Mouse (Mus musculus) hindbrain, embryonic 10.5 days (tissue): ENCODE measurements around the gene Gpr62. TPM values are rescaled to one million over a fixed set of nuclear protein-coding genes. Genes with fewer than 3 reads are reported as not detected.

Source experiments
- DNase-seq: peaks from one replicate; pipeline ENCODE4 v3.0.0-alpha.2; 2017; ENCODE audit warnings: low spot score
- H3K27ac ChIP-seq: fragments of 300-500 bp; sonication (generic); 2 replicates; pipeline ENCODE4 v1.5.1; 2016; ENCODE audit warnings: mild to moderate bottlenecking, moderate library complexity
- H3K27me3 ChIP-seq: fragments of 300-500 bp; sonication (generic); 2 replicates; pipeline ENCODE4 v1.6.1; 2016; ENCODE audit warnings: mild to moderate bottlenecking; ENCODE audit not compliant: poor library complexity, insufficient read depth, severe bottlenecking
- H3K36me3 ChIP-seq: fragments of 300-500 bp; sonication (generic); 2 replicates; pipeline ENCODE4 v1.6.1; 2016; ENCODE audit warnings: mild to moderate bottlenecking, moderate library complexity
- H3K4me1 ChIP-seq: fragments of 300-500 bp; sonication (generic); replicated peaks from 2 replicates; pipeline ENCODE4 v1.6.1; 2016; ENCODE audit warnings: mild to moderate bottlenecking
- H3K4me3 ChIP-seq: fragments of 300-500 bp; sonication (generic); 2 replicates; pipeline ENCODE4 v1.5.1; 2016; ENCODE audit warnings: mild to moderate bottlenecking, moderate library complexity
- H3K9me3 ChIP-seq: fragments of 300-500 bp; sonication (generic); 2 replicates; pipeline ENCODE4 v1.6.1; 2016; ENCODE audit warnings: mild to moderate bottlenecking, moderate library complexity
- WGBS: fragments of 180-500 bp; shearing (Covaris S2); methylation state at CpG from one replicate; pipeline ENCODE4 v1.1.7; 2016; 5-methylcytosine and 5-hydroxymethylcytosine counted together
- polyA plus RNA-seq: library from polyadenylated mRNA; unstranded; fragments of >200 nt; fragmentation: Nextera tagmentation; extraction: Ambion mirVana; gene quantifications from 2 replicates; pipeline ENCODE4 v1.2.1, GENCODE M21; 2016

The Gpr62 gene
- polyA plus RNA-seq, 1 experiment from 2014 or later = 0.17 TPM

DNA sequence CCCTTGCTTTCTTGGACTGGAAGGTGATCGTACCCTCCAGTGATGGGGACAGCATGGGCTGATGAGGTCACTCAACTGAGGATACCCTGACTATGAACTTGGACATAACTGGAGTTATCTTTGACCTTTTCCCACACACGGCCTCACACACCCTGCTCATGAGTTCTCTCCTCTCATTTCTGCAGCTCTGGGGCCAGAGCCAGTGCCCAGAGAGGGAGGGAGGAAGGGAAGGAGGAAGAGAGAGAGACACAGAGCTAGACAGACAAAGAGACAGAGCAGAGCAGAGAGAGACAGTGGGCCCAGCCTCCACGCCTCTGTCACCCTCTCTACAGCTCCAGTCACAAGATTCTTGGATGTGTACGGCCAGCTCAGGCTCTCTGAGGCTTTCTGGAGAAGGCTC, 6.6 kb upstream of the Gpr62 start:
- no peak for DNase-seq
- H3K9me3 ChIP-seq = no peaks in the 10 kb centered on the region
- WGBS = 76% methylated on average over 4 of the region's 4 CpGs
- peaks cover 70% of the 10 kb centered on the region for H3K4me1 ChIP-seq
- H3K27me3 ChIP-seq = peaks cover 20% of the 10 kb centered on the region
- H3K4me3 ChIP-seq = no peak overlapping the region
- peak overlapping the region; percentile 35 for H3K27ac ChIP-seq
- H3K36me3 ChIP-seq = no peaks in the 10 kb centered on the region

- H3K9me3 ChIP-seq = no peaks in the 10 kb centered on the region
- H3K27me3 ChIP-seq = peaks cover 20% of the 10 kb centered on the region
- H3K27ac ChIP-seq = peak overlapping the region; percentile 50; the same call in 1 of the 2 replicates
- peaks cover 66% of the 10 kb centered on the region for H3K4me1 ChIP-seq
- DNase-seq = peak; percentile 33
- WGBS = 13% methylated on average over 5 of the region's 5 CpGs
- H3K36me3 ChIP-seq = no peaks in the 10 kb centered on the region
- H3K4me3 ChIP-seq = peak overlapping the region; percentile 19; the same call in 1 of the 2 replicates
Observed at GRCm38 (mm10) chr9:106471892-106472291, 6.2 kb upstream of the Gpr62 start.

DNA sequence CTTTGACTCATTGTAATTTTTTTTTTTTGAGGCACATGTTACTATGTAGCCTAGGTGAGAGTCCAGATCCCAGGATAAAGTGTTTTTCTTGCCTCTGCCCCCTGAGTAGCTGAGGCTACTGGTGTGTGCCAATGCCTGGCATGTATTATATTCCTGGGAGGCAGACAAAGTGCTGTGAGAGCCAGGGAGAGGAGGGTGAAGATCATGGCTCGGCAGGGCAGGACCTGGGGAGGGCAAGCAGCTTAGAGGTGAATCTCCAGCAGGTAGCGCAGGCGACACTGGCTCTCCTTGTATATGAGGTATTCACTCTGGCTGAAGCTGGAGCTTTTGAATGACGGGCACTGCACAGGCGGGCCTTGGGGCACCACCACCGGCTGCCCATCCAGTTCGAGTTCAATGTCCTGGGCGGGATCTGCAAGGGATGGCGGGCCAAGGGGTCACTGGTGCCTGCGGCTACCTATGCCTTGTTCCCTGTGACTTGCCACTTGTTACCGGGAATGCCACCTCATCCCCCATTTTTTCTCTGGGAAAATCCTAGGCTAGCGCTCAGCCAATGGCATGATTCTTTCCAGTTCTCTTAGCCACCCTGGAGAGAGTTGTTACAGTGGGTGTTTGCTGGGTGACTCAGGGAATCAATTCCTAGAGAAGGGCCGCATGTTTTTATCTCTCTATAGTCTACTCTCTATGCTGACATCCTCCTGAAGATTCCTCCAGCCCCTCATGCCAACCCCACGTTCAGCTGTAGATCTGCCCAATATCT, 5.4 kb upstream of the Gpr62 start:
- no peaks in the 10 kb centered on the region for H3K9me3 ChIP-seq
- no peak overlapping the region for H3K4me3 ChIP-seq
- DNase-seq = no peak
- H3K27me3 ChIP-seq = peaks cover 21% of the 10 kb centered on the region
- H3K4me1 ChIP-seq = peaks cover 59% of the 10 kb centered on the region
- peaks cover 2% of the 10 kb centered on the region for H3K36me3 ChIP-seq
- 57% methylated on average over 14 of the region's 14 CpGs for WGBS
- peak overlapping the region; percentile 50; the same call in 1 of the 2 replicates for H3K27ac ChIP-seq

GRCm38 (mm10) chr9:106469776-106470175, 4.0 kb upstream of the Gpr62 start:
- H3K27me3 ChIP-seq = peaks cover 35% of the 10 kb centered on the region
- no peak for DNase-seq
- H3K4me3 ChIP-seq = no peak overlapping the region
- H3K4me1 ChIP-seq = peaks cover 58% of the 10 kb centered on the region
- WGBS = 73% methylated on average over 9 of the region's 9 CpGs
- no peaks in the 10 kb centered on the region for H3K9me3 ChIP-seq
- no peak overlapping the region; the same call in 1 of the 2 replicates for H3K27ac ChIP-seq
- H3K36me3 ChIP-seq = peaks cover 16% of the 10 kb centered on the region

DNA sequence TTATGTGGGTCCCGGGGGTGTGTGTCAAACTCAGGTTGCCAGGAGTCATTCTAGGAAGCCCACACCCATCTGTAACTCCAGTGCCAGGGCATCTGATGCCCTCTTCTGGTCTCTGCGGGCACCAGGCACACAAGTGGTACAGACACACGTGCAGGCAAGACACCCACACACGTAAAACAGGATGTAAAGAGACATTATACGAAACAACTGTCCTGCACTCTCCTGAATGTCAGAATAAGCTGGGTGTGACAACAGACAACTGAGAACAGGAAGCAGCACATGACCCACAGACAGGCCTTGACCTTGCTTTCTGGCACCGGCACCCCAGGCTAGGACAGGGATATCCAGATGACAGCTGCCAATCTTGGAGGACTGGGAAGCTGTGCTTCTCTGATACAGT, 3.6 kb upstream of the Gpr62 start:
- Histone ChIP-seq H3K4me3 (no peak overlapping the region), H3K36me3 (peaks cover 20% of the 10 kb centered on the region), H3K27ac (no peak overlapping the region), H3K4me1 (peaks cover 58% of the 10 kb centered on the region), H3K9me3 (no peaks in the 10 kb centered on the region), H3K27me3 (peaks cover 39% of the 10 kb centered on the region)
- 75% methylated on average over 6 of the region's 6 CpGs for WGBS
- no peak for DNase-seq

GRCm38 (mm10) chr9:106467746-106468145, 2.0 kb upstream of the Gpr62 start:
- WGBS = 79% methylated on average over 7 of the region's 7 CpGs
- peaks cover 36% of the 10 kb centered on the region for H3K36me3 ChIP-seq
- no peak for DNase-seq
- H3K4me1 ChIP-seq = peaks cover 60% of the 10 kb centered on the region
- no peak overlapping the region for H3K4me3 ChIP-seq
- no peaks in the 10 kb centered on the region for H3K9me3 ChIP-seq
- H3K27ac ChIP-seq = no peak overlapping the region
- H3K27me3 ChIP-seq = peaks cover 54% of the 10 kb centered on the region

DNA sequence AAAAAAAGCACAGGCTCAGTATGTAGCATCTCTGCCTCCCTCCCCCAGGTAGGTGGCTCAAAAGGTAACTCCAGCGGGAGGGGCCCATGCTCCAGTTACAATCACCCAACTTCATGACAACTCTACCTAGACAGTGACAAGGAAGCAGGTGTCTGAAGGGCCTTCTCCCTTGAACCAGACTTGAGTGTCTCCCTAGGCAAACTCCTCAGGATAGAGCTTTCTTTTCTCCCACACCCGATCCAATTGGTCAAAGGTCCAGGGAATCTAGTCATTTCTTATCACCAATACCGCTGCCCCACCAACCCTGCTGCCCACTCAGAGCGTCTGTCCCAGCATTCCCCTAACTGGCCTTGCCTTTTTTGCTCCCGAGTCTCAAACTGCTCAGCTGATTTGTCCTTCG, 983 bp upstream of the Gpr62 start:
- no peak for DNase-seq
- Histone ChIP-seq H3K9me3 (no peaks in the 10 kb centered on the region), H3K27me3 (peaks cover 49% of the 10 kb centered on the region), H3K36me3 (peaks cover 46% of the 10 kb centered on the region), H3K4me3 (no peak overlapping the region), H3K27ac (no peak overlapping the region), H3K4me1 (peaks cover 58% of the 10 kb centered on the region)
- WGBS = 93% methylated on average over 6 of the region's 6 CpGs

DNA sequence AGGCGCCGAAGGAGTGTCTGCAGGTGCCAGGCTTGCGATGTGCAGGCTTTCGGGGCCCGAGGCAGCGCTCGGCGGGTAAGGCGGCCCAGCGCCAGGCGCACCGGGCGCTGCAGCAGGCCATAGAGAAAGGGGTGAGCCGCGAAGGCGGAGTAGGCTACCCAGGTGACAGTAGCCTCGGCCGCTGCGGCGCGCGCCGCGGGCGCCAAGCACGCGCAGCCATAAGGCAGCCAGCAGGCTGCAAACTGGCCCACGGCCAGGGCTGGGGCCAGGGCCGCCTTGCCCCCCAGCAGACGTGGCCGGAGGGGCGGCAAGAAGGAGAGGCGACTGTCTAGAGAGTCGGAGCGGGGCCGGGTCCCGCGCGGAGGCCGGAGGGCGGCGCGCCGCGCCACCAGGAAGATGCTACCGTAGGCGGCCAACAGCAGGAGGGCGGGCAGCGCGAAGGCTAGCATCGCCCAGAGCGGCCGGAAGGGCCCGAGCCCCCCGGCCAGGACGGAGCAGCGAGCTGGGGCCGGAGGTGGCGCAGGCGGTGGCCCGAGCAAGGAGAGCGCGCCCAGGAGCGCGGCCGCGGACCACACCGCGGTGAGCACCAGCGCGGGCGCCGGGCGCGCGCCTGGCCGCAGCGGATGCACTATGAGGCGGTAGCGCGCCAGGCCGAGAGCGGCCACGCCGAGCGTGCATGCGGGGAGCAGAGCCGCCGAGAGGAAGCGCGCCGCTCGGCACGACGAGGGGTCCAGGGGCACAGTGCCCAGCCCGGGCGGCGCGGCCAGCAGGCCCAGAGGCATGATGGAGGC, 792 bp downstream of the Gpr62 start:
- peaks cover 64% of the 10 kb centered on the region for H3K36me3 ChIP-seq
- H3K4me3 ChIP-seq = peak overlapping the region; percentile 61
- H3K27ac ChIP-seq = peak overlapping the region; percentile 87
- no peaks in the 10 kb centered on the region for H3K9me3 ChIP-seq
- peak; percentile 69 for DNase-seq
- peaks cover 40% of the 10 kb centered on the region for H3K27me3 ChIP-seq
- WGBS = 1% methylated on average over 99 of the region's 99 CpGs
- H3K4me1 ChIP-seq = peaks cover 66% of the 10 kb centered on the region

GRCm38 (mm10) chr9:106463122-106464063, 2.3 kb downstream of the Gpr62 start:
- peaks cover 80% of the 10 kb centered on the region for H3K36me3 ChIP-seq
- peak overlapping the region; percentile 7 for H3K4me3 ChIP-seq
- DNase-seq = no peak
- H3K4me1 ChIP-seq = peaks cover 74% of the 10 kb centered on the region
- H3K27me3 ChIP-seq = peaks cover 36% of the 10 kb centered on the region
- no peaks in the 10 kb centered on the region for H3K9me3 ChIP-seq
- 82% methylated on average over 21 of the region's 21 CpGs for WGBS
- no peak overlapping the region for H3K27ac ChIP-seq

DNA sequence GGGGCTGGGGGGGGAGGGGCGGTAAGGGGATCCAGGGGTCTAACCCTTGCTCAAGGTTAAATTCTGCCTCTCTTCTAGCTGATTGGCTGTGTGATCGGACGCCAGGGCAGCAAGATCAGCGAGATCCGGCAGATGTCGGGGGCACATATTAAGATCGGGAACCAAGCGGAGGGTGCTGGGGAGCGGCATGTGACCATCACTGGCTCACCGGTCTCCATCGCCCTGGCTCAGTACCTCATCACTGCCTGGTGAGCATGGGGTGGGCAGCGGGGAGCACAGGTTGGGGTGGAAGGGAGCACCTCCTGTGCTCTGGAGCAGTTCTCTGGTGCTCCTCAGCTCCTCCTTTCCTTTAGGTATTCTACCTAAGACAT, 3.3 kb downstream of the Gpr62 start:
- no peak overlapping the region for H3K27ac ChIP-seq
- no peak overlapping the region for H3K4me3 ChIP-seq
- peaks cover 83% of the 10 kb centered on the region for H3K4me1 ChIP-seq
- peaks cover 36% of the 10 kb centered on the region for H3K27me3 ChIP-seq
- WGBS = 94% methylated on average over 12 of the region's 12 CpGs
- H3K36me3 ChIP-seq = peaks cover 89% of the 10 kb centered on the region
- DNase-seq = no peak
- H3K9me3 ChIP-seq = no peaks in the 10 kb centered on the region

- Histone ChIP-seq H3K36me3 (peaks cover 95% of the 10 kb centered on the region), H3K27me3 (peaks cover 36% of the 10 kb centered on the region), H3K27ac (no peak overlapping the region), H3K4me1 (peaks cover 89% of the 10 kb centered on the region), H3K9me3 (no peaks in the 10 kb centered on the region), H3K4me3 (no peak overlapping the region)
- no peak for DNase-seq
- WGBS = 81% methylated on average over 16 of the region's 16 CpGs
Observed at GRCm38 (mm10) chr9:106461641-106462429, 3.9 kb downstream of the Gpr62 start.

GRCm38 (mm10) chr9:106461026-106461415, 4.7 kb downstream of the Gpr62 start:
- peaks cover 33% of the 10 kb centered on the region for H3K27me3 ChIP-seq
- H3K27ac ChIP-seq = no peak overlapping the region
- H3K4me1 ChIP-seq = peaks cover 97% of the 10 kb centered on the region
- 95% methylated on average over 9 of the region's 9 CpGs for WGBS
- H3K9me3 ChIP-seq = no peaks in the 10 kb centered on the region
- DNase-seq = no peak
- peaks cover 100% of the 10 kb centered on the region for H3K36me3 ChIP-seq
- H3K4me3 ChIP-seq = peak overlapping the region; percentile 2; the same call in 1 of the 2 replicates
